Mouse (Mus musculus): ENCODE measurements at regions not wholly inside any gene's neighbourhood (a gene's known extent, or its start where the extent isn't known, plus 50 kb on each side); places are given as distances from the start of the nearest gene placed in this dataset.
"Not testable (repeated sequence)": the region's sequence is repeated elsewhere in the genome, so short reads cannot be mapped to it uniquely, and the experiment has no call there.

DNA sequence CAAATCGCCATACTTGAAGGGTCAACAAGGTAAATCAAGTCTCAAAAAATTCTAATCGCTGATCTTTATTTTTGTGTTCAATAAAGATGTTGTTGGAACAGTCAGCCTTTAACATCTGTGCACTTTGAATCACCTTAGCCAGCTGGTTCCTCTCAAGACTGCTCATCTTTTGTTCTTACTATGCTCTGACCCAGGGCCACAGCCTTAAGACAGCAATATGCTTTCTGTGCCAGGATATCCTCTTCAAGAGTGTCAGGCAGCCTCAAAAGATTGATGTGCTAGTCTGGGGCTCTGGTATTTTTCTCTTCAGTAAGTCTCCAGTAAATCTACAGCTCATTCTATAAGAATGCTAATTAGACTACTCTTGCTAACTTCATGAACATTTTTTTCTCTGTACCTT, 199.9 kb downstream of the Dph6 start:
- ATAC-seq (replicated peaks in 1 of 2; ENCODE audit: insufficient read depth in 1 of 2, low FRiP score in 2 of 2, low TSS enrichment in 1 of 2, low read depth in 1 of 2, poor library complexity in 2 of 2, severe bottlenecking in 2 of 2) = no peak

DNA sequence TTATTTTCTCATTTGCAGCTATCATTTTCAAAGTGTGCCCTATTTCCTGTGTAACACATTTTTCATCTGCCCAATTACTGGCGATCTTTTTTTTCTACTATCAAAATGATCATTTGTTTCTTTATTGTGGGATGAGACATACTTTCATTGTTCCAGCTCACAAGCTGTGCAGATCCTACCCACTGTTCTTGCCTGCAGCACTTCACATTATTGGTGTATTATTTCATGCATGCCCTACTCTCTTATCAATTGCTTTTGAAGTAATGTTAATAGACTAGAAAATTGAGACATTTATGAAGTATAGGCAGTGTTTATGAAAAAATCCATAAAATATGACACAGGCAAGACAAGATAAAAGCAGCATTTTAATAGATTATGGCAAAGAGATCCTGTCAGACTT, 204.6 kb downstream of the Dph6 start:
- ATAC-seq (replicated peaks in 1 of 2; ENCODE audit: insufficient read depth in 1 of 2, low FRiP score in 2 of 2, low TSS enrichment in 1 of 2, low read depth in 1 of 2, poor library complexity in 2 of 2, severe bottlenecking in 2 of 2) = no peak

DNA sequence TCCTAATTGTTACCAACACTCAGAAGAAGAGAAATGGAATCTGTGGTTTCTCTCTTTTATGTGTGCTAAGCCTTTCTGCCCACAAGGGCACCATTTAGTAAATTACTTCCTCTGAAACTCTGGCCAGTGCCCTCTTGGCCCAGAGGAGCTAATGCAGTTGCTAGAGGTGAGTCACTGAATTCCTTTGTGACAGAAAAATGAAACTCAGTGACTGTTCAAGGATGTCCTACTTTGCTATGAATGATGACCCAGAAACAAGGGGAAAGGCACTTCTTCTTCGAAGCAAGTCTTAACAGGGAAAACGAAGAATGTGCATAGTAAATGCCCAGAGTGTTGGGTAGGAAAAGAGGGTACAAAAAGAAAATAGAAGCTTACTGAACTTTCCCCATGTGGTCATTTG, 211.0 kb downstream of the Dph6 start:
- no peak for ATAC-seq (replicated peaks in 1 of 2; ENCODE audit: insufficient read depth in 1 of 2, low FRiP score in 2 of 2, low TSS enrichment in 1 of 2, low read depth in 1 of 2, poor library complexity in 2 of 2, severe bottlenecking in 2 of 2)

DNA sequence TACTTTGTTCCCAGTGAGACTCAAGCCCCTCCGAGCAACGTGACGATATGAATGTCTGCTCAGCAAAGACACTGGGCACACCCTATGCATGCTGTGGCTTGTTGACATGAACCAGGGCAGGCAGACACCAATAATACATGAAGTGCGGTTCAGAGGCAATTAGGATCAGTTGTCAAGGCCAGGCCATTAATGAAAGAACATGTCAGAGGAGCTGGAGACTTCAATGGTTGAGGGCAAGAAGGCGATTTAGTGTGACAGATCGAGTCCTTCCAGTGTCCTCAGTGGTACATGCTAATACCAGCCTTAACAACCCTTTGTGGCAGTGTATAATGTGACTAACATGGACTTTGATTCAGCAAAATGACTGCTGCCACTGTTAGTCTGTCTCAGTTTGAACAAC, 213.8 kb downstream of the Dph6 start:
- ATAC-seq (replicated peaks in 1 of 2; ENCODE audit: insufficient read depth in 1 of 2, low FRiP score in 2 of 2, low TSS enrichment in 1 of 2, low read depth in 1 of 2, poor library complexity in 2 of 2, severe bottlenecking in 2 of 2) = no peak

- ATAC-seq (replicated peaks in 1 of 2; ENCODE audit: insufficient read depth in 1 of 2, low FRiP score in 2 of 2, low TSS enrichment in 1 of 2, low read depth in 1 of 2, poor library complexity in 2 of 2, severe bottlenecking in 2 of 2) = no peak; a peak in 1 of 4 replicates
Observed at GRCm38 (mm10) chr2:114439668-114440067, 215.1 kb downstream of the Dph6 start.

DNA sequence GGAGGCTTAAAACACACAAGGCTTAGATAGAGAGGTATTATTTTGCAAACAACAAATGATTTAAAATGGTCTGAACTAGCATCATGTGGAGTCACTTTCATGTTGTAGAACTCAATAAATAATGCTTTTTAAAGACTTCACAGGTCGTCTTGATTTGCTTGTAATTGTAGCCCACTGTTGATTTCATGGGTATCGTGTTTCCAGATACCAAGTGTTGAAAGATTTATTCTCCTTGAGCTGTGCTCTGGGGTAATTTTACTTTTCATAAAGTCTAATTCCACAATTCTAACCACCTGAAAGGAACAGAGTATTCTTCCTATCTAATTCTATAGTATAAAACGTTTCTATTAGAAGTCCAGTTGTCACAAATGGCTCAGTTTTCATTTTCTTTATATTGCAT, 216.7 kb downstream of the Dph6 start:
- no peak for ATAC-seq (replicated peaks in 1 of 2; ENCODE audit: insufficient read depth in 1 of 2, low FRiP score in 2 of 2, low TSS enrichment in 1 of 2, low read depth in 1 of 2, poor library complexity in 2 of 2, severe bottlenecking in 2 of 2)

- no peak for ATAC-seq (replicated peaks in 1 of 2; ENCODE audit: insufficient read depth in 1 of 2, low FRiP score in 2 of 2, low TSS enrichment in 1 of 2, low read depth in 1 of 2, poor library complexity in 2 of 2, severe bottlenecking in 2 of 2)
Observed at GRCm38 (mm10) chr2:114427426-114428157, 226.3 kb upstream of the Zfp770 start.

DNA sequence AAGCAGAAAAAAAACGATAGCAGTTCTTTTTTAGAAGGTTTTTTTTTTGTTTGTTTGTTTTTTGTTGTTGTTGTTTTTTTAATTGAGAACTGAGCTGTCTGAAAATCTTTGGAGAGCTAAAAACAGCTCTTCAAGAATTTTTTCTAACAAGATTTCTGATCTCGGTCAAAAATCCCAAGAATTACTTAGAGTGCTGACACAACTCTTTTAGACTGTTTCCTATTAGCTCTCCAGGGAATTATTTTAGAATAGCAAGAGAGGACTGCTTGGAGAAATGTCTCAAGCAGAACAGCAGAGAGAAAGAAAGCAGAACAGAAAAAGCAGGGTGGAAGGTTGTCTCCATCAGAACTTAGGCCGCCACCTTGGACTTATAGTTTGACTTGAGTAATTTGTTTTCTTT, 218.1 kb upstream of the Zfp770 start:
- ATAC-seq (replicated peaks in 1 of 2; ENCODE audit: insufficient read depth in 1 of 2, low FRiP score in 2 of 2, low TSS enrichment in 1 of 2, low read depth in 1 of 2, poor library complexity in 2 of 2, severe bottlenecking in 2 of 2) = no peak

DNA sequence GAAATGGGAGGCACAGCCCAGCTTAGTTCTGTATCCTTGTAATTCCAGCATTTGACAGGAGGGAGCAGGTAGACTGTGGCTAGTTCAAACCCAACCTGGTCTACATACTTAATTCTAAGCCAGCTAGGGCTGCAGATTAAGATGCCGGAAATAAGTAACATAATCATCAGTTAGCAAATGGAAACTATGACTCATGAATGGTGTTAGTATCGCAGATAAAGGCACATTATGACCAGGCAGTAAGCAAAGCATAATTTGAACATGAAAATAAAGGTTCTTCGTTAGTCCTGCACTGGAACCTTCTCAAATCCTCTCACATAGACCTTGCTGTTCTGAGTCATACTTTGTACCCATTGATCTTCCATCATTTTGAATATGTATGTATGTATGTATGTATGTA, 211.7 kb upstream of the Zfp770 start:
- no peak for ATAC-seq (replicated peaks in 1 of 2; ENCODE audit: insufficient read depth in 1 of 2, low FRiP score in 2 of 2, low TSS enrichment in 1 of 2, low read depth in 1 of 2, poor library complexity in 2 of 2, severe bottlenecking in 2 of 2)

- no peak for ATAC-seq (replicated peaks in 1 of 2; ENCODE audit: insufficient read depth in 1 of 2, low FRiP score in 2 of 2, low TSS enrichment in 1 of 2, low read depth in 1 of 2, poor library complexity in 2 of 2, severe bottlenecking in 2 of 2)
Observed at GRCm38 (mm10) chr2:114411940-114412715, 210.9 kb upstream of the Zfp770 start.

DNA sequence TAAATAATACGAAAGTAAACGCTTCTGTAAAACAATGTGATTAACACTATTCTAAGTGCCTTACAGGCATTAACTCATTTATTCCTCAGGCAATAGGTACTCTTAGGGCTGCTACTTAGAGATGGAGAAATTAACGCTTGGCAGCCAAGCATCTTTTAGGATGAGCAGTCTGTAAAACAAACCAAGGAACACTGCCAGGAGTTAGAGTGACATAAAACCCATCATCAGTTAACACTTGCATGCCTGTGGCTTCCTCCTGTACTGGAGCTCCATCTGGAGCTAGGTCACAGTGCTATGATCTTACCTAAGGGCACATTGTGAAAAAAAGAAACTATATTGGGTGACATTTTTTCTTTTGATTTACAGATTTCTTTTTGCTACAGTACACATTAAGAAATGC, 209.4 kb upstream of the Zfp770 start:
- no peak for ATAC-seq (replicated peaks in 1 of 2; ENCODE audit: insufficient read depth in 1 of 2, low FRiP score in 2 of 2, low TSS enrichment in 1 of 2, low read depth in 1 of 2, poor library complexity in 2 of 2, severe bottlenecking in 2 of 2)

DNA sequence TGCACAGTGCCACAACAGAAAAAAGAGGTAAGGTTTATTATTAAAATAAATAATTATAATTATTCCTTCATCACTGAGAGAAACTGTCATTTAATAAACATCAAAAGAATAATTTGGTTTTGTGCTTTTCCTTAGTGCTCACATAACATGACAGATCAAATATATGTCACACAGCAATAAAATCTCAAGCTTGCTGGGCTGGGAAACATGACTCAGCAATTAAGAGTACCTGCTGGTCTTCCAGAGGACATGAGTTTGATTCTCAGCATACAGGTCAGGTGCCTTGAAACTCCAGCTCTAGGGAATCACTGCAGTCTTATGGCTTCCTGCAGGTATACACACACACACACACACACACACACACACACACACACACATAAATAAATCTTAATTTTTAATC, 208.3 kb upstream of the Zfp770 start:
- no peak for ATAC-seq (replicated peaks in 1 of 2; ENCODE audit: insufficient read depth in 1 of 2, low FRiP score in 2 of 2, low TSS enrichment in 1 of 2, low read depth in 1 of 2, poor library complexity in 2 of 2, severe bottlenecking in 2 of 2)

DNA sequence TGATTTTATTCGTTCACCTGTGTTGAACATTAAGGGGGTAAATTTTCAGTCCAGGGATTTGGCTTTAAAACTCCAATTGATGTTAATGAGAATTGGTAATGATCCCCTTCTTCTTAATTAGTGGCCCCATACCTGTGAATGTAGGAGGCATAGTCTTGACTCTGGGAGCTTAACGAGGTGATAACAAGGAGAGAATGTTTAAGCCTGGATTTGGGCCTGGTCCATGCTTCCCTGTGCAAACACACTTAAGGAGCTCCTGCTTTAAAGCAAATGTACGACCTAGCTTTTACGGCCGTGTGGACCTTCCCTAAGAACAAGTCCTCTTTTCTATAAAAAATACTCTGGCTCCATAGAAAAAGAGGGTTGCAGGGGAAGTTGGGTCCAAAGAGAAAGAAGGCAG, 206.1 kb upstream of the Zfp770 start:
- ATAC-seq (replicated peaks in 1 of 2; ENCODE audit: insufficient read depth in 1 of 2, low FRiP score in 2 of 2, low TSS enrichment in 1 of 2, low read depth in 1 of 2, poor library complexity in 2 of 2, severe bottlenecking in 2 of 2) = no peak

- no peak for ATAC-seq (replicated peaks in 1 of 2; ENCODE audit: insufficient read depth in 1 of 2, low FRiP score in 2 of 2, low TSS enrichment in 1 of 2, low read depth in 1 of 2, poor library complexity in 2 of 2, severe bottlenecking in 2 of 2)
Observed at GRCm38 (mm10) chr2:114384566-114384965, 183.3 kb upstream of the Zfp770 start.

DNA sequence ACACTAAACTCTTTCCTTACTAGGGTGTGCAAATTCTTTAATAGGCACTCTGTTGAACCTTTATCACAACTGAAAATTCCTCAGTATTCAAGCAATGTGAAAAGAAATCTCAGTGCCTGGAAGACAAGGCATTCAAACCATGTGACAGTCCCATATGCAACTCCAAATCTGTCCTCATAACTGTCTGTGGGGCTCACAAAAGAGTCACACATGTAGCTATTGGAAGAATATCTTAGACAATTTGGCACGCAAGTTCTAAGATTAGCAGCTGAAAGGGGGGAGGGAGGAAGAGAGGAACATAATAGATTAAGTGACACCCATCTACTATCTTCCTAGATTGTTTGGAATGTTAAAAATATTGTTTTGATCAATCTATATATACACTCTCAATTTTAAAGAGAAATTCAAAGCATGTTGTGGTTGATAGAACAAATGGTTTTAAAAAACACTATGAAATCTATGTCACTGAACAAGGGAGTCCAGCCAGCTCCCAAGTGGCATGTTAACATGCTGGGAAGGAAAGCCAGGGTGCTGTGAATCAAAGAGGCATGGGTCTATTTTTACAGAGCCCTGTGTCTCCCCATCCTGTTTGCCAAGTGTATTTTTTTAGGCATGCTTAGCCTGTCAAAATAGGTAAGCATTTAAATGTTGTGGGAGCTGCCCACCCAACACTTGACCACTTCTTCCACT, 177.7 kb upstream of the Zfp770 start:
- ATAC-seq (replicated peaks in 1 of 2; ENCODE audit: insufficient read depth in 1 of 2, low FRiP score in 2 of 2, low TSS enrichment in 1 of 2, low read depth in 1 of 2, poor library complexity in 2 of 2, severe bottlenecking in 2 of 2) = no peak

DNA sequence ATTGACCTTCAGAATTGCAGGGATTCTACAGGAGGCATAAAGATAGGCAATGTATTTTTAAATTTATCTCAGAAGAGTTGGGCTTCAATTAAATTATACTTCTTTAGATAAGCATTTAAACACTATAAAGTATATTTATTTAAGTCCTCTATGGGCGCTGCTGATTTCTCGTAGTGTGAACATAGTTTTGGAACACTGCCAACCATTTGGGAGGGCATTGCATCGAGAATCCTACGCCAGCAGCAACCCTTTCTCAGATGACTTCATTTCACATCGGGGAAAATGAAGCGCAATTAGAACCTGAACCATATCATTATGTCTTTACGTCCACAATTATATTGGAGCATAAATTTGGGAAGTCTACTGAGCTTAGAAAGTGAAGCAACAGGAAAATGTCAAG, 172.2 kb upstream of the Zfp770 start:
- no peak for ATAC-seq (replicated peaks in 1 of 2; ENCODE audit: insufficient read depth in 1 of 2, low FRiP score in 2 of 2, low TSS enrichment in 1 of 2, low read depth in 1 of 2, poor library complexity in 2 of 2, severe bottlenecking in 2 of 2)

DNA sequence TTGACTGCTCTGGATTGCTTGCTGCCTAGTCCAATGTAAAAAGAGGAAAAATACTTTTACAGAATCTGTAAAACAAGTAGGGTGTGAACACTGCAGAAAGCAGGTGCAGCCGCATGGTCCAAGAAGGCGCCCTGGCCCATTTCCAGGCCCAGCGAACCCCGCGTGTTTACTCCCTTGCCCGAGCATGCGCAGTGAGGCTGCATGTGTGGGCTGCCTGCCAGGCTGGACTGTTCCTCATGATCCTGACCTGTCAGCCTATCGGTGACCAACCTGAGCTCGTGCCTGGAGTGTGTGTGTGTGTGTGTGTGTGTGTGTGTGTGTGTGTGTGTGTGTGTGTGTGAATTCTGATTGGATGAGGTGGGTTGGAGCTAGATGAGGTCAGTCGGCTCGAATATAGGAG, 152.6 kb upstream of the Zfp770 start:
- not testable (repeated sequence) for ATAC-seq (replicated peaks in 1 of 2; ENCODE audit: insufficient read depth in 1 of 2, low FRiP score in 2 of 2, low TSS enrichment in 1 of 2, low read depth in 1 of 2, poor library complexity in 2 of 2, severe bottlenecking in 2 of 2)

GRCm38 (mm10) chr2:114340578-114341293, 139.5 kb upstream of the Zfp770 start:
- no peak for ATAC-seq (replicated peaks in 1 of 2; ENCODE audit: insufficient read depth in 1 of 2, low FRiP score in 2 of 2, low TSS enrichment in 1 of 2, low read depth in 1 of 2, poor library complexity in 2 of 2, severe bottlenecking in 2 of 2)

All from hematopoietic stem cell, adult 5-6 weeks (primary cell).